Mouse (Mus musculus) kidney, postnatal 10 days (tissue): Measurements from ENCODE around the gene F830045P16Rik.
"Not testable (repeated sequence)": the region's sequence is repeated elsewhere in the genome, so short reads cannot be mapped to it uniquely, and the experiment has no call there.

Source experiments
- DNase-seq: peaks from one replicate; pipeline ENCODE4 v3.0.0; 2021; ENCODE audit warnings: mixed read lengths

Gene F830045P16Rik

DNA sequence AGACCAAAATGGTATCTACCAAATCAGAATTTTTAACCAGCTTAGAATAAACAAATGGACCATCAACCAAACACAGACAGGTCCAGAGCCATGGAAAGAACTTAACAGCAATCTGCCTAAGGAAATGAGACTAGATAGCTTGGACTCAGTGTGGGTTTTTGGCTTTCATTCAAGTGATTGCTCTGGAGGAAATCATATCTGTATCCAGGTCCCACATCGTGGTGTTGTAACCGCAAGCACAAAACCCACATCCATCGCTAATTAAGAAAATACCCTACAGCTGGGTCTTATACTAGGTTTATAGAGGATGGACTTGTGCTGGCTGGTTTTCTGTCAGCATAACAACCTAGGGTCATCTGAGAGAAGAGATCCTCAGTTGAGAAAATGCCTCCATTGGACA, 53.3 kb downstream of the F830045P16Rik start:
- DNase-seq = no peak

DNA sequence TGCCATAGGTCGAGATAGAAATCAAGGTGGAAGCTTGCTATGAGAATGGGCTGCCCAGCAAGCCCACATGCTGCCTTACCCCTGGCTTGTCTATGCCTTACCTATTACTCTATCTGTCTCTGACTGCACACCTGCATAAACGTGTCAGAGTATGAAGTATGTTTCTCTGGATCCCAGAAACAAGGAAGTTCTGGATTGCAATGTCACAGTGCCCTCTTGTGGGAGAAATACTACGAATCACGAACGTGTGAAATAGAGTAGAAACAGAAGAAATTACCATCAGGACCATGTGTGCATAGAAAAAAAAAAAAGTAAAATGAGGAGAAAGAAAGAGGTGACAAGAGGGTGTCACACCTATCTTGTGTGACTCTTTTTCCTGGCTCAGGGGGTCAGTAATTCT, 64.5 kb downstream of the F830045P16Rik start:
- peak; percentile 30 for DNase-seq

- no peak for DNase-seq
These were observed 65.6 kb downstream of the F830045P16Rik start for GRCm38 (mm10) chr2:129470839-129471238.

- DNase-seq = not testable (repeated sequence)
These were observed 97.6 kb downstream of the F830045P16Rik start for GRCm38 (mm10) chr2:129438772-129439171.

DNA sequence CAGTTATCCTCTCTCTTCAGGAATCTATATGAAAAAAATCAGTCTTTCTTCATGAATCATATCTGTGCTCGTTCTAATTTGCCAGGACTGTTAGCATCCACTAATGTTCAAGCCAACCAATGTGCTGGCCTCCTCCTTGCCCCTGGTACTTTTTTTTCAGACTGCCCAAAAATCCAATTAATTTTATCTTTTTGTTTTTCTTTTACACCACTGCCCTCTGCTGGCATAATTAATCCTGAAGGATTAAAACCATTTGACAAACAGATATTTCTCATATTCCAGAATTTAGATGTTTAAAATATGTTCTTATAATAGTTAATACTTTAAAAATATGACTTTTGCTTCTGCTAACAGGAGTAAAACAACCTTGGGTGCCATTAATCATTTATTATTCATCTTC, 101.2 kb downstream of the F830045P16Rik start:
- no peak for DNase-seq

GRCm38 (mm10) chr2:129423741-129424140, 112.7 kb downstream of the F830045P16Rik start:
- no peak for DNase-seq

DNA sequence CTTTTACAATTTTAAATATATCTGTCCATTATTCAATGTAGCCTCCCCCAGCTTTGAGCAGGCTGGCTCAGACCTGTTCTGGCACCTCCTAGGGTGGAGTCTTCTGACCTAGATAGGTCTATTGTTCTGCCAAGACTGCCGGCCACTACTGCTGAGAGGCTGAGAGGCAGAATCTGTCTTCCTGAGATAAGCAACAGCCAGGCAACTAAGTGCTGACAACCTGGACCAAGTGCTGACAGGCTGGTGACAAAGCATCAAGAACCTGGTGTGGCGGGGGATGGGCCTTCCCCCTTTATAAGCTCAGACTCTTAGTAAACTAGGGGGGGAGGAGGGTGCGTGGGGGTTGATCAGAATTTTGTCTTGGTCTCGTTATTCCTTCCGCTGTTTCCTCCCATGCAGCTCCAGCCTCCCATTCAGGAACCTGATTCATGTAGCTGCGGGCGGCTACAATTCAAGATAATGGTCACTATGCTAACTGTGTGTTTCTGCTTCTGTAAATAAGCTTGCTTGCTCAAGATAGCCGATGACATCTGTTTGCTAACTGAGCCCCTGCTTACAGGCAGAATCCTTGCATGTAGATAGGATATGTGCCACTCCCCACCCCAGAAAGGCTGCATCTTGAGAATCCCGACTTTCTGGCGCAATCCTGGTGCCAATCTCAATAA, 115.4 kb downstream of the F830045P16Rik start:
- DNase-seq = no peak

- DNase-seq = no peak
These were observed 117.0 kb downstream of the F830045P16Rik start for GRCm38 (mm10) chr2:129419361-129419880.

DNA sequence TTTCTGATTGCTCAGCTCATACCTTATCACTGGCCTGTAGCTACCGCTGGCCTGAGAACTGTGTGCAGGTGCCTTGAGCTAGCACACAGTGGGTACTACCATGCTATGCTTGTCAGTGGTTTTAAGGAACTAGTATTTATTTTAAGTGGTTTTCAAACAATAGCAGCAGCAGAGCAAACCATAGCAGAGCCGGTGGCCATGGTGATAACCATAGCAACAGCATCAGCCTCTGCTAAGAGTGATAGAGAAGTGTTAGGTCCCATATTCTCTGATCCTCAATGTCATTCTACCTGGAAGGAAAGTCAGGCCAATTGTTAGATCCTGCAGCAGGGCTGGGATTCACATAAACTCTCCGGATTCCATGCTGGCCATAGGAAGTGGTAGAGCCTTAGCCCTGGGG, 121.8 kb downstream of the F830045P16Rik start:
- no peak for DNase-seq

DNA sequence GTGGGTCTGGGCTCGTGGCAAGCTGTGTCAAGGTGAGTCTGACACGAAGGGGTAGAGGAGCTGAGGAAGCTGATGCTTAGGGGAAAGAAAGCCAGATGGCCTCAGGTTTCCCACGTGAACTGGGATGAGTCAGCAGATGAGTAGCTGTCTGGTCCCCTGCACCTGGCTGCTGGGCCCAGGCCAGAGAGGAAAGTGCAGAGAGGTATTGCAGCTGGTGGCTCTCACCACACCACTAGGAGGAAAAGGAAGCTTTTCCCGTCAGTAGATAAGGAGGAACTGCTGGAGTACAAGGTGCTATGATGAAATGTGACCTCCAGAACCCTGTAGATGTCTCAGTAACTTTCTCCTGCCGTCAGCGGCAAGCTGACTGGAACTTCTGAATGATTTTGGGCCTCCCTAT, 122.9 kb downstream of the F830045P16Rik start:
- DNase-seq = no peak

DNA sequence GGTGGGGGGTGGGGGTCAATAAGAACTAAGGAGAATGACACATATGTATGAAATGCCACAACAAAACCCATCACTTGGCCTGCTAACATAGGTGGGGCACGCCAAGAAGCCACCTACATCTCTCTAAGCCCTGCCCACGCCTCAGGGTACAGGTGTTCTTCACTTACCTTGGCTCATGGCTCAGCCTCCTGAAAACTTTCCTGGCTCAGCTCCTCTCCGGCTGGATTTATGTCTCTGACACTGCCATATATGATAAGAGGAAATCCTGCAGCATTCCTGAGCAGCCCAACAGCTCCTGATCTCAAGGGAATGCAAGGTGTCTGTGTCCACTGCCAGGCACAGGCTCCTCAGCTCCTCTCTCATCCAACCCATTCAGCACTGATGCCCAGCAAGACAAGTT, 124.8 kb downstream of the F830045P16Rik start:
- DNase-seq = no peak

DNA sequence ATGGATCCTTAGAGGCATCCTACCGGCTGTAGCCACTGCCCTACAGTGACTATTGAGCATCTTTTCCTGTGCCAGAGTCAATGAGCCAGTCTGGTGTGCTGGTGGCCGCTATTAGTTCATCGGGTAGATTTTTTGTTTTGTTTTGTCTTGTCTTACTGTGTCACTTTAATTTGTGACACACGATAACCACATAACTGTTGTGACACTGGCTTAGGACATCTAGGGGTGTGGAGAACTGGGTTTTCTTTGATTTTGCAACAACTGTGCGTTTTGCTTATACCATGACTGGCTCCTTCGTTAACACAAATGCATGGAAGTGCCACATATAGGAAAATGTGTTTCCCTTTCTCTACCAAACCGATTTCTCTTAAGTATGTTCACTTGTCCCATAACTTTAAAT, 126.1 kb downstream of the F830045P16Rik start:
- DNase-seq = no peak

- peak; percentile 86 for DNase-seq
These were observed 127.9 kb downstream of the F830045P16Rik start for GRCm38 (mm10) chr2:129408476-129408875.
